Mouse (Mus musculus): ENCODE results near the gene Pramel5. TPM values are rescaled to one million over a fixed set of nuclear protein-coding genes. Genes with fewer than 3 reads are reported as not detected.

The Pramel5 gene
- not detected for total RNA-seq (2023)

DNA sequence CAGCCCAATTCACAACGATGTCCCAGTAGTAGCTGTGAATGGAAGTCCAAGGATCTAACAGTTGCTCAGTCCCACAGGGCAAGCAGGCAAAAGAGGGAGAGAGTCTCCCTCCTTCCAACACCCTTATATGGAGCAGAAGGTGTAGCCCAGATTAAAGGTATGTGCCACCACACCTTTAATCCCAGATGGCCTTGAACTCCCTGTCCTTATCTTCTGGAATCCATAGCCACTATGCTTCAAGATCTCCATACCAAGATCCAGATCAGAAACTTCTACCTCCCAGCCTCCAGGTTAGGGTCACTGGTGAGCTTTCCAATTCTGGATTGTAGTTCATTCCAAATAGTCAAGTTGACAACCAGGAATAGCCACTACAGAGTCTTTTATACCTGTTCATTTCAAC, at the start of gene Pramel5:
TSS of gene Pramel5 (minus strand) at position 101 of the 400 bp plus-strand sequence.

DNA sequence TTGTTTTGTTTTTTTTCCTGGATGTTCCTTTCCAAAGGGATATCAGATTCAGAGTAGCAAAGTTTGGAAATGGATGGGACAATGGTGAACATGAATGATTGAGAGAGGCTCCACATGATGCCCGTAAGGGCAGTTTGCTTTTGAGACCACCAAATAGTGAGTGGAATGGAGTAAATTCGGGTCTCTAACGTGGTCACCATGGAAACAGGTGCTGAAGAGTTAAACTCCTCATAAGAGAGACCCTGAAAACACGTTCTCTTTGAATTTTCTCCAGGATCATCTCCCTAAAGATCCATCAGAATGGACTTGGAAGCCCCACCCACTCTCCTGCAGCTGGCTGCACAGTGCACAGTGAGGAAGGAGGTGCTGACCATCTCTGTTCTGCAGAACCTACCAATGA, 49.7 kb upstream of the Pramel5 start, which contains the start of gene Gm13128:
TSS of gene Gm13128 (plus strand) at position 301 of the 400 bp plus-strand sequence.

Other genes starting within 250 kb of the Pramel5 start
- not detected for gene Pramel4, start 221.4 kb downstream of the Pramel5 start, total RNA-seq (2023)
- gene Gm13102, start 174.0 kb downstream of the Pramel5 start, total RNA-seq (2023), result not detected
- not detected for gene Oog3, start 117.8 kb downstream of the Pramel5 start, total RNA-seq (2023)
- gene Oog2, start 89.8 kb downstream of the Pramel5 start, total RNA-seq (2023), result not detected
- gene C87977, start 67.2 kb downstream of the Pramel5 start, total RNA-seq (2023), result not detected
- not detected for gene Gm13128, start 49.8 kb upstream of the Pramel5 start, total RNA-seq (2023)
- not detected for gene Gm13119, start 77.5 kb upstream of the Pramel5 start, total RNA-seq (2023)
- not detected for gene Pramef20, start 97.4 kb upstream of the Pramel5 start, total RNA-seq (2023)
- not detected for gene Pramef12, start 128.0 kb upstream of the Pramel5 start, total RNA-seq (2023)
- gene 1700012P22Rik, start 158.3 kb upstream of the Pramel5 start, total RNA-seq (2023), result not detected
- gene Gm9944, start 172.8 kb upstream of the Pramel5 start, total RNA-seq (2023), result not detected
- gene Aadacl3, start 183.3 kb upstream of the Pramel5 start, total RNA-seq (2023), result not detected
- gene 9430007A20Rik, start 239.3 kb upstream of the Pramel5 start, total RNA-seq (2023), result not detected